Mouse (Mus musculus): Measurements from ENCODE around the gene F11. TPM values are rescaled to one million over a fixed set of nuclear protein-coding genes. Genes with fewer than 3 reads are reported as not detected.

The F11 gene
- polyA plus RNA-seq, 1 experiment from 2014 or later = not detected

GRCm38 (mm10) chr8:45236164-45236912 is 25.5 kb downstream of the F11 start:
- no peaks in the 10 kb centered on the region for H3K9me3 ChIP-seq (ENCODE audit: control insufficient read depth, low read length)
- no peak overlapping the region for H3K4me3 ChIP-seq (ENCODE audit: low read depth, low read length)
- no peak for ATAC-seq (ENCODE audit: insufficient number of reproducible peaks, low FRiP score, low TSS enrichment, low read depth)
- no peak overlapping the region for H3K9ac ChIP-seq (ENCODE audit: low read length)
- no peak overlapping the region for H3K27ac ChIP-seq (replicated peaks; ENCODE audit: low read depth, low read length)
- H3K4me1 ChIP-seq (ENCODE audit: control insufficient read depth, insufficient read depth, low read length) = no peaks in the 10 kb centered on the region
- no peaks in the 10 kb centered on the region for H3K27me3 ChIP-seq (ENCODE audit: control insufficient read depth, insufficient read depth, low read length)
- H3K36me3 ChIP-seq (ENCODE audit: control insufficient read depth, insufficient read depth, low read length) = no peaks in the 10 kb centered on the region
- peak overlapping the region; percentile 11 for H3K4me2 ChIP-seq (ENCODE audit: low read depth, severe bottlenecking)
- peak; percentile 73 for DNase-seq (ENCODE audit: low spot score)
- 20% methylated on average over 14 of the region's 14 CpGs for WGBS

- no peak overlapping the region for H3K27ac ChIP-seq (replicated peaks; ENCODE audit: low read depth, low read length)
- WGBS = 91% methylated on average over 6 of the region's 6 CpGs
- no peak overlapping the region for H3K9ac ChIP-seq (ENCODE audit: low read length)
- H3K9me3 ChIP-seq (ENCODE audit: control insufficient read depth, low read length) = no peaks in the 10 kb centered on the region
- no peaks in the 10 kb centered on the region for H3K27me3 ChIP-seq (ENCODE audit: control insufficient read depth, insufficient read depth, low read length)
- no peak overlapping the region for H3K4me2 ChIP-seq (ENCODE audit: low read depth, severe bottlenecking)
- H3K36me3 ChIP-seq (ENCODE audit: control insufficient read depth, insufficient read depth, low read length) = no peaks in the 10 kb centered on the region
- no peak overlapping the region for H3K4me3 ChIP-seq (ENCODE audit: low read depth, low read length)
- ATAC-seq (ENCODE audit: insufficient number of reproducible peaks, low FRiP score, low TSS enrichment, low read depth) (no peak), DNase-seq (ENCODE audit: low spot score) (no peak)
- H3K4me1 ChIP-seq (ENCODE audit: control insufficient read depth, insufficient read depth, low read length) = no peaks in the 10 kb centered on the region
Observed at GRCm38 (mm10) chr8:45235228-45235627, 26.6 kb downstream of the F11 start.

- H3K27ac ChIP-seq (replicated peaks; ENCODE audit: low read depth, low read length) = no peak overlapping the region
- H3K36me3 ChIP-seq (ENCODE audit: control insufficient read depth, insufficient read depth, low read length) = no peaks in the 10 kb centered on the region
- no peaks in the 10 kb centered on the region for H3K4me1 ChIP-seq (ENCODE audit: control insufficient read depth, insufficient read depth, low read length)
- no peak overlapping the region for H3K9ac ChIP-seq (ENCODE audit: low read length)
- ATAC-seq (ENCODE audit: insufficient number of reproducible peaks, low FRiP score, low TSS enrichment, low read depth) (no peak), DNase-seq (ENCODE audit: low spot score) (no peak)
- no peak overlapping the region for H3K4me3 ChIP-seq (ENCODE audit: low read depth, low read length)
- WGBS = 71% methylated on average over 3 of the region's 3 CpGs
- no peaks in the 10 kb centered on the region for H3K9me3 ChIP-seq (ENCODE audit: control insufficient read depth, low read length)
- no peaks in the 10 kb centered on the region for H3K27me3 ChIP-seq (ENCODE audit: control insufficient read depth, insufficient read depth, low read length)
- no peak overlapping the region for H3K4me2 ChIP-seq (ENCODE audit: low read depth, severe bottlenecking)
Observed at GRCm38 (mm10) chr8:45233256-45233655, 28.6 kb downstream of the F11 start.

- H3K4me2 ChIP-seq (ENCODE audit: low read depth, severe bottlenecking) = no peak overlapping the region
- 59% methylated on average over 6 of the region's 6 CpGs for WGBS
- H3K27me3 ChIP-seq (ENCODE audit: control insufficient read depth, insufficient read depth, low read length) = no peaks in the 10 kb centered on the region
- H3K4me1 ChIP-seq (ENCODE audit: control insufficient read depth, insufficient read depth, low read length) = no peaks in the 10 kb centered on the region
- ATAC-seq (ENCODE audit: insufficient number of reproducible peaks, low FRiP score, low TSS enrichment, low read depth) (no peak), DNase-seq (ENCODE audit: low spot score) (no peak)
- no peak overlapping the region for H3K9ac ChIP-seq (ENCODE audit: low read length)
- no peak overlapping the region for H3K27ac ChIP-seq (replicated peaks; ENCODE audit: low read depth, low read length)
- H3K4me3 ChIP-seq (ENCODE audit: low read depth, low read length) = no peak overlapping the region
- no peaks in the 10 kb centered on the region for H3K9me3 ChIP-seq (ENCODE audit: control insufficient read depth, low read length)
- no peaks in the 10 kb centered on the region for H3K36me3 ChIP-seq (ENCODE audit: control insufficient read depth, insufficient read depth, low read length)
Observed at GRCm38 (mm10) chr8:45202476-45202875, 59.4 kb downstream of the F11 start.

- Histone ChIP-seq H3K9ac (ENCODE audit: low read length) (no peak overlapping the region), H3K27me3 (ENCODE audit: control insufficient read depth, insufficient read depth, low read length) (no peaks in the 10 kb centered on the region), H3K9me3 (ENCODE audit: control insufficient read depth, low read length) (no peaks in the 10 kb centered on the region), H3K4me3 (ENCODE audit: low read depth, low read length) (no peak overlapping the region), H3K27ac (replicated peaks; ENCODE audit: low read depth, low read length) (no peak overlapping the region), H3K4me1 (ENCODE audit: control insufficient read depth, insufficient read depth, low read length) (no peaks in the 10 kb centered on the region), H3K36me3 (ENCODE audit: control insufficient read depth, insufficient read depth, low read length) (no peaks in the 10 kb centered on the region), H3K4me2 (ENCODE audit: low read depth, severe bottlenecking) (no peak overlapping the region)
- 92% methylated on average over 5 of the region's 5 CpGs for WGBS
- DNase-seq (ENCODE audit: low spot score) = no peak
- ATAC-seq (ENCODE audit: insufficient number of reproducible peaks, low FRiP score, low TSS enrichment, low read depth) = no peak
Observed at GRCm38 (mm10) chr8:45201605-45202004, 60.2 kb downstream of the F11 start.

GRCm38 (mm10) chr8:45197294-45197693 is 64.5 kb downstream of the F11 start:
- ATAC-seq (ENCODE audit: insufficient number of reproducible peaks, low FRiP score, low TSS enrichment, low read depth) = no peak
- WGBS = 82% methylated on average over 5 of the region's 5 CpGs

GRCm38 (mm10) chr8:45195954-45196526 is 65.8 kb downstream of the F11 start:
- Histone ChIP-seq H3K9ac (ENCODE audit: low read length) (no peak overlapping the region), H3K4me1 (ENCODE audit: control insufficient read depth, insufficient read depth, low read length) (no peaks in the 10 kb centered on the region), H3K4me3 (ENCODE audit: low read depth, low read length) (no peak overlapping the region), H3K4me2 (ENCODE audit: low read depth, severe bottlenecking) (no peak overlapping the region), H3K27ac (replicated peaks; ENCODE audit: low read depth, low read length) (no peak overlapping the region), H3K36me3 (ENCODE audit: control insufficient read depth, insufficient read depth, low read length) (no peaks in the 10 kb centered on the region), H3K27me3 (ENCODE audit: control insufficient read depth, insufficient read depth, low read length) (no peaks in the 10 kb centered on the region), H3K9me3 (ENCODE audit: control insufficient read depth, low read length) (no peaks in the 10 kb centered on the region)
- ATAC-seq (ENCODE audit: insufficient number of reproducible peaks, low FRiP score, low TSS enrichment, low read depth) = no peak
- DNase-seq (ENCODE audit: low spot score) = no peak
- WGBS = 82% methylated on average over 8 of the region's 8 CpGs

More at GRCm38 (mm10) chr8:45197294-45197693, 64.5 kb downstream of the F11 start:
- DNase-seq (ENCODE audit: low spot score) = no peak
- Histone ChIP-seq H3K27ac (replicated peaks; ENCODE audit: low read depth, low read length) (no peak overlapping the region), H3K4me3 (ENCODE audit: low read depth, low read length) (no peak overlapping the region), H3K36me3 (ENCODE audit: control insufficient read depth, insufficient read depth, low read length) (no peaks in the 10 kb centered on the region), H3K4me1 (ENCODE audit: control insufficient read depth, insufficient read depth, low read length) (no peaks in the 10 kb centered on the region), H3K9me3 (ENCODE audit: control insufficient read depth, low read length) (no peaks in the 10 kb centered on the region), H3K4me2 (ENCODE audit: low read depth, severe bottlenecking) (no peak overlapping the region), H3K9ac (ENCODE audit: low read length) (no peak overlapping the region), H3K27me3 (ENCODE audit: control insufficient read depth, insufficient read depth, low read length) (no peaks in the 10 kb centered on the region)
